Mouse (Mus musculus): ENCODE measurements around the gene Slc25a34. TPM values are rescaled to one million over a fixed set of nuclear protein-coding genes. Genes with fewer than 3 reads are reported as not detected.

Slc25a34 gene
- polyA plus RNA-seq, 1 experiment from 2014 or later, result not detected

DNA sequence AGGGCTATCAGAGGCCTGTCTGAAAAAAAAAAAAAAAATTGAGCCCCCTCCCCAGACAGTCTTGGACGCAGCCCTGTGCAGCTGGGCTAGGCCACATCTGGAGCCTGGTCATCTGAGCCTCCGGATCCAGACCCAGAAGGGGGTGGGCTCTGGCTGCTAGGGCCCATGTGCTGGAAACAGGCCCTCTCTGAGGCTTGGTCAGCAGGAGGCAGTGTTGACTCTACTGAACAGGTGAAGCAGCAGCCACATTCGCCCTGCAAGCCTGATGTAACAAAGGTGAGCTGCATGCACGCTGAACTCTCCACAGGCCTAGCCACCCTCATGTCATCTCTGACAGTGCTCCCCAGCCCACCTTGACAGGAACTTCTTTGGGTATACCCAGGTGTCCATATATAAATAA lies 36.1 kb upstream of the Slc25a34 start:
- no peaks in the 10 kb centered on the region for H3K9me3 ChIP-seq (replicated peaks; ENCODE audit: control insufficient read depth, low read length)
- WGBS, result 59% methylated on average over 4 of the region's 4 CpGs
- no peak overlapping the region for H3K4me3 ChIP-seq (ENCODE audit: low read depth, low read length)

DNA sequence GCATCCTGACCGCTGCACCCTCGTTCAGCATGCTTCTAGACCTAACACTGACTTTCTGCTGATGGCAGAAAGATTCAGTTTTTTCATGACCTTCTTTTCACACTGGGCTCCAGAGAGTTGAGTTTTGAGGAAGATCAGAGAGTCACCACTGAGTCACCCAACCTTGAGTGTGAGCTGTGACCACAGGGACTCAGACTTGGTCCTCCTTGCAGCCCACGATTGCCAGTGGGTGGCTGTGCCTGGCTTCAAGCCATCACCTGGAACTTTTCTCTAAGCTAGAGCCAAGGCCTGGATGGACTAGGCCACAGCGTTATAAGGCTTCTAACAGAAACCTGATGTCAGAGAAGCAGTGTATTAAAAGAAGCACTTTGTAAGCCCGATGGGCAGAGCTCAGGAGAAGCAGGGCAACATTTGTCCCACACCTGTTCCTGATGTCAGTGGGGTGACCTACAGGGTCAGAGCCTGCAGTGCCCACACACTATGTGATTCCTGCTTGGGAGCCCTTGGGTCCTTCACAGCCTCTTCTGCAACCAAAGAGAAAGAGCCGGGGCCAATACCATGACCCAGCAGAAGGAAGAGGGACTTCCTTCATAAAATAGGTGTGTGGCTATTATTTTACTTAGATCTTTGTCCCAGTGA lies 35.3 kb upstream of the Slc25a34 start:
- DNase-seq (ENCODE audit: low spot score) (no peak), ATAC-seq (no peak)
- no peak overlapping the region for H3K9ac ChIP-seq (ENCODE audit: low read length)
- H3K9me3 ChIP-seq (replicated peaks; ENCODE audit: control insufficient read depth, low read length), result no peaks in the 10 kb centered on the region
- WGBS, result 96% methylated on average over 6 of the region's 6 CpGs
- no peaks in the 10 kb centered on the region; the same call in 1 of the 2 replicates for H3K4me1 ChIP-seq (ENCODE audit: control insufficient read depth, insufficient read depth, low read length)
- H3K27ac ChIP-seq (ENCODE audit: low read depth, low read length), result no peak overlapping the region
- no peak overlapping the region for H3K4me2 ChIP-seq (ENCODE audit: low read length)
- H3K36me3 ChIP-seq (ENCODE audit: control insufficient read depth, insufficient read depth, low read length), result peaks cover 30% of the 10 kb centered on the region
- H3K4me3 ChIP-seq (ENCODE audit: low read depth, low read length), result no peak overlapping the region
- H3K27me3 ChIP-seq (replicated peaks; ENCODE audit: control insufficient read depth, insufficient read depth, low read length), result no peaks in the 10 kb centered on the region

More for the DNA sequence above, 36.1 kb upstream of the Slc25a34 start:
- Histone ChIP-seq H3K9ac (ENCODE audit: low read length) (no peak overlapping the region), H3K36me3 (ENCODE audit: control insufficient read depth, insufficient read depth, low read length) (peaks cover 29% of the 10 kb centered on the region), H3K27ac (ENCODE audit: low read depth, low read length) (no peak overlapping the region), H3K27me3 (replicated peaks; ENCODE audit: control insufficient read depth, insufficient read depth, low read length) (no peaks in the 10 kb centered on the region), H3K4me2 (ENCODE audit: low read length) (no peak overlapping the region), H3K4me1 (ENCODE audit: control insufficient read depth, insufficient read depth, low read length) (peaks cover 4% of the 10 kb centered on the region; the same call in 1 of the 2 replicates)
- ATAC-seq (no peak), DNase-seq (ENCODE audit: low spot score) (no peak)

DNA sequence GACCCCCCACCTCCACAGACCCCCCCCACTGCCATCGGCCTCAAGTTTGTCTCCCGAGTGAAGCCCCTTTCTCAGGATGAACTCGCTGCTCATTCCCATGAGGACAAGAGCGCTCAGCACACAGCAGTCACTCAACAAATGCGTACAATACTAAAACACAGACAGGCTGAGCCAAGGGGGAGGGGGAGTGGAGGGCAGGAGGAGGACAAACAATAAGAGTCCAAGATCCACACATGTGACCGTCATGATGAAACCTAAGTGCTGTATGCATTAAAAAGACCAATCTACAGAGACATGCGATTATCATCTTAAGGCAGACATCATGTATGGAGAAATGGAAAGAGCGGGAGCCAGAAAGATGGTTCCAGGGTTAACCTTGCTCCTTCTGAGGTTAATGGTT lies 33.3 kb upstream of the Slc25a34 start:
- no peak overlapping the region for H3K4me3 ChIP-seq (ENCODE audit: low read depth, low read length)
- no peak overlapping the region for H3K27ac ChIP-seq (ENCODE audit: low read depth, low read length)
- H3K9ac ChIP-seq (ENCODE audit: low read length), result no peak overlapping the region
- no peaks in the 10 kb centered on the region for H3K4me1 ChIP-seq (ENCODE audit: control insufficient read depth, insufficient read depth, low read length)
- H3K27me3 ChIP-seq (replicated peaks; ENCODE audit: control insufficient read depth, insufficient read depth, low read length), result no peaks in the 10 kb centered on the region
- H3K9me3 ChIP-seq (replicated peaks; ENCODE audit: control insufficient read depth, low read length), result no peaks in the 10 kb centered on the region
- peaks cover 45% of the 10 kb centered on the region for H3K36me3 ChIP-seq (ENCODE audit: control insufficient read depth, insufficient read depth, low read length)
- no peak overlapping the region for H3K4me2 ChIP-seq (ENCODE audit: low read length)
- ATAC-seq, result no peak
- 88% methylated on average over 8 of the region's 8 CpGs for WGBS
- DNase-seq (ENCODE audit: low spot score), result no peak

DNA sequence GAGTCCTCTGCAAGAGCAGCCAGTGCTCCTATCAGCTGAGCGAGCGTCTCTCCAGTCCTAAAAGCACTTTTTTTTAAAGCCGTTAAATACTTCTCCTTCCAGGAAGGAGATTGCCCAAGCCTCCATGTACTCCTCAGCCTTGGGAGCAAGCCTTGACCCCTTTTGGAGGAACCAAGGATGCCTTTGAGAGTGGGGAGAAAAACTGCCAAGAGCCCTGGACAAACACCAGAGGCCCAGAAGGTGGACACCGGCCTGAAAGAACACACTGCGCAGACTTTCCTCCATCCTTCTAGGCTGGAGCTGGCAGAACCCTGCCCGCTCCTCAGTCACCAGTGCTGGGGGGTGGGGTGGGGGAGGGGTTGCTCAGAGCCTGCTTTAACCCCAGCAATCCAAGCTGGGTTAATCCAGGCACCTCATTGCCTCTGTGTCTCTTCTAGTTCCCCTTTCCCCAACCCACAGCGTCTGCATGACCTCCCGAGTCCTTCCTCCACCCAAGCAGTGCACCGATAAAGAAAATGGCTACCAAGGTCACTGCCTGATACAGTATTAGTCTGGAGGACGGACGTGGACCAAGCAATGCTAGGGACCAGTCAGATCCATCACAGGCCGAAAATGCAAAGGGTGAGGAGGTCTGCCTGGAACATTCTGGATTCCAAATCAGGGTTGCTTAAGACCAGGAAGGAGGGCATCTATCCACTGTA lies 32.4 kb upstream of the Slc25a34 start:
- Histone ChIP-seq H3K9me3 (replicated peaks; ENCODE audit: control insufficient read depth, low read length) (no peaks in the 10 kb centered on the region), H3K4me1 (ENCODE audit: control insufficient read depth, insufficient read depth, low read length) (no peaks in the 10 kb centered on the region), H3K36me3 (ENCODE audit: control insufficient read depth, insufficient read depth, low read length) (peaks cover 45% of the 10 kb centered on the region), H3K9ac (ENCODE audit: low read length) (no peak overlapping the region), H3K4me3 (ENCODE audit: low read depth, low read length) (no peak overlapping the region), H3K27me3 (replicated peaks; ENCODE audit: control insufficient read depth, insufficient read depth, low read length) (no peaks in the 10 kb centered on the region), H3K4me2 (ENCODE audit: low read length) (no peak overlapping the region), H3K27ac (ENCODE audit: low read depth, low read length) (no peak overlapping the region)
- 90% methylated on average over 12 of the region's 12 CpGs for WGBS
- no peak for ATAC-seq
- DNase-seq (ENCODE audit: low spot score), result no peak

- WGBS, result 91% methylated on average over 6 of the region's 6 CpGs
- H3K9ac ChIP-seq (ENCODE audit: low read length), result no peak overlapping the region
- H3K4me2 ChIP-seq (ENCODE audit: low read length), result no peak overlapping the region
- H3K4me1 ChIP-seq (ENCODE audit: control insufficient read depth, insufficient read depth, low read length), result no peaks in the 10 kb centered on the region
- H3K9me3 ChIP-seq (replicated peaks; ENCODE audit: control insufficient read depth, low read length), result no peaks in the 10 kb centered on the region
- peaks cover 31% of the 10 kb centered on the region for H3K36me3 ChIP-seq (ENCODE audit: control insufficient read depth, insufficient read depth, low read length)
- DNase-seq (ENCODE audit: low spot score), result no peak
- ATAC-seq, result no peak
- H3K27me3 ChIP-seq (replicated peaks; ENCODE audit: control insufficient read depth, insufficient read depth, low read length), result no peaks in the 10 kb centered on the region
- H3K4me3 ChIP-seq (ENCODE audit: low read depth, low read length), result no peak overlapping the region
- H3K27ac ChIP-seq (ENCODE audit: low read depth, low read length), result no peak overlapping the region
Observed at GRCm38 (mm10) chr4:141654509-141654908, 30.9 kb upstream of the Slc25a34 start.

DNA sequence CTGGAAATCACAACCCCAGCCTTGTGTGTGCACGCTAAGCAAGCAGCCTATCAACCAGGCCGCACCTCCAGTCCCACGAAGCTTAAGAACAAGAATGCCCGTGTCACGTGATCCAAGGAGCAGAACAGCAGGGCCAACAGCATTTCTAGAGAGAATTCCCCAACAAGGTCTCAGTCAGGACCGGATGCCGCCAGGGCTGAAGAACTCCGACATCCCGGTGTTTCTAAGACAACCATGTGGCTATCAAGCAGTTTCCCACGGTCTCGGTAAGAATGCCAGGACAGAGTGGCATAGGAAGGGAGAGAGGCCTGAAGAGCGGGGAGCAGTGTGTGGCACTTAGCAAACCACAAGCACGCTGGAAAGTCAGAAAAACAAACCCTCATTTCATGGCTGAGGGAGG lies 30.2 kb upstream of the Slc25a34 start:
- DNase-seq (ENCODE audit: low spot score) (no peak), ATAC-seq (no peak)
- peaks cover 30% of the 10 kb centered on the region for H3K36me3 ChIP-seq (ENCODE audit: control insufficient read depth, insufficient read depth, low read length)
- H3K9me3 ChIP-seq (replicated peaks; ENCODE audit: control insufficient read depth, low read length), result no peaks in the 10 kb centered on the region
- no peak overlapping the region for H3K4me2 ChIP-seq (ENCODE audit: low read length)
- H3K4me3 ChIP-seq (ENCODE audit: low read depth, low read length), result no peak overlapping the region
- H3K4me1 ChIP-seq (ENCODE audit: control insufficient read depth, insufficient read depth, low read length), result no peaks in the 10 kb centered on the region
- no peak overlapping the region for H3K27ac ChIP-seq (ENCODE audit: low read depth, low read length)
- H3K27me3 ChIP-seq (replicated peaks; ENCODE audit: control insufficient read depth, insufficient read depth, low read length), result no peaks in the 10 kb centered on the region
- no peak overlapping the region for H3K9ac ChIP-seq (ENCODE audit: low read length)
- 94% methylated on average over 13 of the region's 13 CpGs for WGBS

GRCm38 (mm10) chr4:141653044-141653443 lies 29.4 kb upstream of the Slc25a34 start:
- WGBS, result 92% methylated on average over 8 of the region's 8 CpGs
- H3K9me3 ChIP-seq (replicated peaks; ENCODE audit: control insufficient read depth, low read length), result no peaks in the 10 kb centered on the region
- no peak overlapping the region for H3K4me3 ChIP-seq (ENCODE audit: low read depth, low read length)
- H3K27me3 ChIP-seq (replicated peaks; ENCODE audit: control insufficient read depth, insufficient read depth, low read length), result no peaks in the 10 kb centered on the region
- H3K9ac ChIP-seq (ENCODE audit: low read length), result no peak overlapping the region
- no peak overlapping the region for H3K4me2 ChIP-seq (ENCODE audit: low read length)
- H3K36me3 ChIP-seq (ENCODE audit: control insufficient read depth, insufficient read depth, low read length), result peaks cover 27% of the 10 kb centered on the region
- ATAC-seq, result no peak
- no peaks in the 10 kb centered on the region for H3K4me1 ChIP-seq (ENCODE audit: control insufficient read depth, insufficient read depth, low read length)
- DNase-seq (ENCODE audit: low spot score), result no peak
- H3K27ac ChIP-seq (ENCODE audit: low read depth, low read length), result no peak overlapping the region

GRCm38 (mm10) chr4:141651944-141652343 lies 28.3 kb upstream of the Slc25a34 start:
- Histone ChIP-seq H3K4me3 (ENCODE audit: low read depth, low read length) (no peak overlapping the region), H3K27me3 (replicated peaks; ENCODE audit: control insufficient read depth, insufficient read depth, low read length) (no peaks in the 10 kb centered on the region), H3K36me3 (ENCODE audit: control insufficient read depth, insufficient read depth, low read length) (peaks cover 23% of the 10 kb centered on the region), H3K9ac (ENCODE audit: low read length) (no peak overlapping the region), H3K9me3 (replicated peaks; ENCODE audit: control insufficient read depth, low read length) (no peaks in the 10 kb centered on the region), H3K27ac (ENCODE audit: low read depth, low read length) (no peak overlapping the region), H3K4me1 (ENCODE audit: control insufficient read depth, insufficient read depth, low read length) (no peaks in the 10 kb centered on the region), H3K4me2 (ENCODE audit: low read length) (no peak overlapping the region)
- WGBS, result 91% methylated on average over 10 of the region's 10 CpGs
- ATAC-seq (no peak), DNase-seq (ENCODE audit: low spot score) (no peak)

DNA sequence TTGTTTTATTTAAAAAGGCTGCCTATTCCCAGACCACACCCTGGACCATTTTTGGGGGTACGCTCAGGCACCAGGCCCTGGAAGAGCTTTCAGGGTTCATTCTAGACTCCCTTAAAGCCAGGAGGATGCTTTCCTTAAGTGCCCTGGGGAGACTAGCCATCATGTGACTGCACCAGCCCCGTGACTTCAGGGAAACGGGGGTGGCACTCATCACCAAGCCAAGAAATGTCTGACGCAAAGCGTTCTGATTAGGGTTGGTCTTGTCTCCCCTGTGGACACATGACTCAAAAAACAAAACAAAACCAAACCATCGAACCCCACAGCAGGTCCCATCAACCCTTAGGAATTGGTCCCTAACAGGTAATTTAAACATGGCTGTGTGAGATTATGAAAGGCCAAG lies 27.7 kb upstream of the Slc25a34 start:
- DNase-seq (ENCODE audit: low spot score), result no peak
- no peak overlapping the region for H3K4me2 ChIP-seq (ENCODE audit: low read length)
- H3K9me3 ChIP-seq (replicated peaks; ENCODE audit: control insufficient read depth, low read length), result no peaks in the 10 kb centered on the region
- no peaks in the 10 kb centered on the region for H3K27me3 ChIP-seq (replicated peaks; ENCODE audit: control insufficient read depth, insufficient read depth, low read length)
- no peak overlapping the region for H3K4me3 ChIP-seq (ENCODE audit: low read depth, low read length)
- no peak overlapping the region for H3K27ac ChIP-seq (ENCODE audit: low read depth, low read length)
- H3K9ac ChIP-seq (ENCODE audit: low read length), result no peak overlapping the region
- H3K4me1 ChIP-seq (ENCODE audit: control insufficient read depth, insufficient read depth, low read length), result no peaks in the 10 kb centered on the region
- ATAC-seq, result no peak
- WGBS, result 89% methylated on average over 6 of the region's 6 CpGs
- H3K36me3 ChIP-seq (ENCODE audit: control insufficient read depth, insufficient read depth, low read length), result peaks cover 21% of the 10 kb centered on the region
